Mouse (Mus musculus) kidney, adult 2 months (tissue): ENCODE measurements around the gene 0610037L13Rik. TPM values are rescaled to one million over a fixed set of nuclear protein-coding genes. Genes with fewer than 3 reads are reported as not detected.

Source experiments
- DNase-seq: peaks from one replicate; pipeline ENCODE4 v3.0.0; 2021
- H3K27ac ChIP-seq: fragments of 200-500 bp; 2 replicates; pipeline ENCODE4 v1.5.1; 2012; ENCODE audit warnings: low read depth, low read length, control low read depth, inconsistent platforms; ENCODE audit not compliant: insufficient read depth
- H3K27me3 ChIP-seq: fragments of 200-500 bp; replicated peaks from 2 replicates; pipeline ENCODE4 v1.6.1; 2012; ENCODE audit warnings: mild to moderate bottlenecking, moderate library complexity, low read length, inconsistent platforms; ENCODE audit not compliant: control insufficient read depth, insufficient read depth
- H3K36me3 ChIP-seq: fragments of 200-500 bp; 2 replicates; pipeline ENCODE4 v1.6.1; 2012; ENCODE audit warnings: mild to moderate bottlenecking, moderate library complexity, low read length, inconsistent platforms; ENCODE audit not compliant: control insufficient read depth, insufficient read depth
- H3K4me1 ChIP-seq: fragments of 200-500 bp; 2 replicates; pipeline ENCODE4 v1.6.1; 2011; ENCODE audit warnings: low read length; ENCODE audit not compliant: control insufficient read depth, insufficient read depth
- H3K4me3 ChIP-seq: fragments of 200-500 bp; 2 replicates; pipeline ENCODE4 v1.5.1; 2011; ENCODE audit warnings: mild to moderate bottlenecking, low read depth, low read length, control low read depth; ENCODE audit not compliant: insufficient read depth
- CTCF ChIP-seq: fragments of 200-500 bp; conservative IDR thresholded peaks from 2 replicates; pipeline ENCODE4 v1.5.1; 2011; ENCODE audit warnings: low read depth, mild to moderate bottlenecking, control low read depth, low read length, moderate library complexity, mixed read lengths; ENCODE audit not compliant: insufficient read depth, insufficient read length
- POLR2A ChIP-seq: fragments of 200-500 bp; IDR thresholded peaks from one replicate; pipeline ENCODE4 v1.6.1; 2011; ENCODE audit warnings: low read depth, low read length, control low read depth
- WGBS: fragments of 180-500 bp; shearing (Covaris S2); methylation state at CpG from one replicate; pipeline ENCODE4 v1.1.7; 2018; 5-methylcytosine and 5-hydroxymethylcytosine counted together
- polyA plus RNA-seq: library from polyadenylated mRNA; depleted of rRNA; stranded (reverse); fragments of >200 nt; gene quantifications from 2 replicates; pipeline ENCODE4 v1.2.3, GENCODE M21; 2012; rRNA removed

The 0610037L13Rik gene
- polyA plus RNA-seq, 1 experiment: 45.9 TPM

DNA sequence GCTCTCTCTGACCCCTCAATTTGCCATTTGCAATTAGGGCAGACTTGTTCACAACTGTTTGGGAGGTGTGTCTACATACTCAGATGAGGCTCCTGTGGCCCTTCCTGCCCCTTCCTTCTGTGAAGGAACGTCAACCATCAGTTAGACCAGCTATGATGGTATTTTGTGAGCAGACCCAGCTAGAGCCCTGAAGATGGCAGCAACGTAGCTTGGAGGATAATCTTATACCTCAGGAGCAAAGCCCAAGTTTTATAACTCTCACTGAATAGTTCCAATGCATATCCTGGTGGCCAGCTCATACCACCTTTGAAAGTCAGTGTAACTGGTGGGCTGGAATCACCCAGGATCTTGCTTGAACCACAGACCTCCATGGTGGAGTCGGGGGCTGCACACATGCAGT is 41.8 kb downstream of the 0610037L13Rik start:
- no peaks in the 10 kb centered on the region for H3K36me3 ChIP-seq
- WGBS: 82% methylated on average over 3 of the region's 3 CpGs
- H3K27ac ChIP-seq: no peak overlapping the region
- no peak overlapping the region for H3K4me3 ChIP-seq
- TF ChIP-seq POLR2A: no peak
- no peak for TF ChIP-seq CTCF
- no peaks in the 10 kb centered on the region for H3K27me3 ChIP-seq
- H3K4me1 ChIP-seq: no peaks in the 10 kb centered on the region
- no peak for DNase-seq

DNA sequence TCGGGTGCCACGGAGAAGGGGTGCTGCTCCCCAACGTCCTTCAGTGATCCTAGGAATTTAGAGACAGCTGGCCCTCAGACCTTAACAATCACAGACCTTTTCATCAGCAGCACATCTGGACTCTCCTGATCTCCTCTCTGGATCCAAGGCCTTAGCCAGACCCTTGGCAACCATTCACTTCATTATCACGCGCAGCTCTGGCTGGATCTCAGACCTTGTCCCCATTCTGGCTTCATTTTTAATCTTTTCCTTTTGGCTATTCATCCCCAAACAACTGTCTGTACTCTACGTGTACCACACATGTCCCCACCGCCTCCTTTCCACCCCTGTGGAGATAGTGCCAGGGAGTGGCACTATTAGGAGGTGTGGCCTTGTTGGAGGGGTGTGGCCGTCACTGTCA is 43.6 kb downstream of the 0610037L13Rik start:
- no peak for DNase-seq
- no peak overlapping the region for H3K4me3 ChIP-seq
- 83% methylated on average over 8 of the region's 8 CpGs for WGBS
- H3K36me3 ChIP-seq: no peaks in the 10 kb centered on the region
- no peak overlapping the region for H3K27ac ChIP-seq
- no peaks in the 10 kb centered on the region for H3K4me1 ChIP-seq
- H3K27me3 ChIP-seq: no peaks in the 10 kb centered on the region
- TF ChIP-seq CTCF (no peak), POLR2A (no peak)

DNA sequence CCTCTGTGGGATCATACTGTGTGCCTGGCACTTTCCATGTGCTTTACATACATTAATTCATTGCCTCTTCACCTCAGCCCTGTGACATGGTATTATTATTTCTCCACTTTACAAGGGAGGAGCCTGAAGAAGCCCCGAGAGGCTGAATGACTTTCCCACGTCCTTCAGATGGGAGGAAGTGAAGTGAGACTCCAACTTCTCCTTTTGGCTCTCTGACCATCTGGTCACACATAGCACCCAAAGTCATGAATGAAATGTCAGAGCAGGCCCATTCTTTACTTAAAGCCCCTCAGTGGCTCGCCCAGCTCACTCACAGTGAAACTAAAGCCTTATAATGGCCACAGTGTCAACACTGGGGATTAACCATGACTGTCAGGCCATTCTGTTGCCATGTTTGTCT is 45.6 kb downstream of the 0610037L13Rik start:
- H3K27ac ChIP-seq: no peak overlapping the region
- no peak for DNase-seq
- TF ChIP-seq CTCF (no peak), POLR2A (no peak)
- no peaks in the 10 kb centered on the region for H3K36me3 ChIP-seq
- no peaks in the 10 kb centered on the region for H3K4me1 ChIP-seq
- H3K27me3 ChIP-seq: no peaks in the 10 kb centered on the region
- WGBS: 75% methylated on average over 3 of the region's 3 CpGs
- H3K4me3 ChIP-seq: no peak overlapping the region

DNA sequence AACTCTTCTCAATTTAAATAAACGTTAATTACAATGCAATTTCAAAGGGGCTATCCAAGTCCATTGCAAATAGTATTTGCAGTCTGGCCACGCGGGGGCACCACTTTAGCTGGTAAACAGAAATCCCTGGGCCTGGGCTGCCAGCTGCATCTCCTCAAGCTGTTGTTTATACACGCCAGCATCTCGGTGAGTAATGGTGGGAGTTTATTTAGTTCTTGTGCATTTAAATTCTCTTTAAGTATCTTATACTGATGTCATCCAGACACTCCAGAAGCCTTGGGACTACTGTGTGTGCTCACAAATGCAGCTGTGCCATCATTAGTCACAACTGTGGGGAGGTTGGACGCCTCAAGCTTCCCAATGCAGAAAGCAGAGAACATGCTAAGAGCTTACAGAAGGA is 47.7 kb downstream of the 0610037L13Rik start:
- 19% methylated on average over 6 of the region's 6 CpGs for WGBS
- peak; percentile 69 for DNase-seq
- TF ChIP-seq POLR2A (no peak), CTCF (peak; percentile 61)
- H3K4me3 ChIP-seq: no peak overlapping the region
- no peaks in the 10 kb centered on the region for H3K27me3 ChIP-seq
- H3K36me3 ChIP-seq: no peaks in the 10 kb centered on the region
- H3K27ac ChIP-seq: no peak overlapping the region
- H3K4me1 ChIP-seq: no peaks in the 10 kb centered on the region

DNA sequence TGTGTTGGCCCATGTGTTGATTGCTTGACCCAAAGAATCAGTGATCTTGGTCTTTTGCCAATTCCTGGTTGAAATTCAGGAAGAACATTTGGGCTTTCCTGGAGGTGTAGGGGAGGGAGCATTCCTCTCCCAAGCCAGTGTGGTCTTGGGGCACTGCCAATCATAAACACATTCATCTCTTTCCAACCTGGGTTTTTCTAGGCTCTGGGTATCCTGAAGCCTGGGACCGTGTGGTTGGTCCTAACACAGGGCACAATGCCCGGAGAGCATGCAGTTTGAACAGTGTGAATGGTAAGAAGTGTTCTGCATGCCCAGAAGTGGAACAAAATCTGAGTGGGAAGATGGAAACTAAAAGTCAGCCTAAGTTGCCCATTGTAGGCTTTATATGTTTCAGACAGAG is 48.5 kb downstream of the 0610037L13Rik start:
- DNase-seq: peak; percentile 12
- Histone ChIP-seq H3K4me3 (no peak overlapping the region), H3K27ac (no peak overlapping the region), H3K36me3 (no peaks in the 10 kb centered on the region), H3K4me1 (no peaks in the 10 kb centered on the region), H3K27me3 (no peaks in the 10 kb centered on the region)
- TF ChIP-seq CTCF: no peak
- no peak for TF ChIP-seq POLR2A
- WGBS: 66% methylated on average over 2 of the region's 2 CpGs

DNA sequence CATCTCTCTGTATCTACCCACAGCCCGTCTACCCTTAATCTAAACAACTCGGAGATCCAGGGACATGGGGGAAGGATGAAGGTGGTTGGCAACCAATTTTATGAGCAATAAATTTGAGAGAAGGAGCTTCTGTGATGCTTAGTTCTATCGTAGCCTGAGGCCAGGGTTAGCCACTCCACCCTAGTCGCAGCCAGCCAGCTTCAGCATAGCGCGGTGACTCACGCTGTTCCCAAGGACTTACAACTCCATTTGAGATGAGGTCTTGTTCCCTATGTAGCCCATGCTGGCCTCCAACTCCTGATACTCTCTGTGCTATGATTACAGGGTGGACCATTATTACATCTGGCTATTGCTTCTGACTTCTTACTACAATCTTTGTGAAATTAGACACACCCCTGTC is 53.1 kb downstream of the 0610037L13Rik start:
- no peaks in the 10 kb centered on the region for H3K27me3 ChIP-seq
- DNase-seq: no peak
- H3K36me3 ChIP-seq: no peaks in the 10 kb centered on the region
- H3K4me3 ChIP-seq: no peak overlapping the region
- no peak for TF ChIP-seq POLR2A
- TF ChIP-seq CTCF: no peak
- H3K27ac ChIP-seq: no peak overlapping the region
- WGBS: 90% methylated on average over 7 of the region's 7 CpGs
- H3K4me1 ChIP-seq: no peaks in the 10 kb centered on the region

DNA sequence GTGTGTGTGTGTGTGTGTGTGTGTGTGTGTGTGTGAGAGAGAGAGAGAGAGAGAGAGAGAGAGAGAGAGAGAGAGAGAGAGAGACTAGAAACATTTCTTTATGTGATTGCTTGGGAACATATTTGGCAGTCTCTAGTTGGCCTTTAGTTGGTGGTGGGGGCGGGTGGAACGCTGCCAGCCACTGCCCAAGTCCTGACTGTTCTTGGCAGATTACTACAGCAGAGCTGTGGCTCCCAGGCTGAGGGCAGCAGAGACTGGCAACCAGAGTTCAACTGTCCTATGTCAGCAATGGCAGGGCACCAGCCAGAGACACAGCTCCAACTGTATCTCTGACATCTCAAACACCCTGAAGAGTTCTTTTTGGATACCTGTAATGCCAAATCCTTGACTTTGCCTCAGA is 54.5 kb downstream of the 0610037L13Rik start:
- TF ChIP-seq POLR2A: no peak
- TF ChIP-seq CTCF: no peak
- Histone ChIP-seq H3K4me3 (no peak overlapping the region), H3K27ac (no peak overlapping the region), H3K4me1 (no peaks in the 10 kb centered on the region), H3K36me3 (no peaks in the 10 kb centered on the region), H3K27me3 (no peaks in the 10 kb centered on the region)
- 59% methylated on average over 2 of the region's 2 CpGs for WGBS
- DNase-seq: peak; percentile 22

Other genes starting within 250 kb of the 0610037L13Rik start
- gene Dmrtb1, start 205.6 kb upstream of the 0610037L13Rik start, polyA plus RNA-seq: 0.11 and 0.20 TPM in 2 replicates
- 2.8 and 3.6 TPM in 2 replicates for gene Lrp8, start 87.6 kb upstream of the 0610037L13Rik start, polyA plus RNA-seq
- 43.9 and 68.8 TPM in 2 replicates for gene Magoh, start 10.1 kb upstream of the 0610037L13Rik start, polyA plus RNA-seq
- gene Cpt2, start 33.8 kb downstream of the 0610037L13Rik start, polyA plus RNA-seq: 169 and 173 TPM in 2 replicates
- gene Slc1a7, start 78.5 kb downstream of the 0610037L13Rik start, polyA plus RNA-seq: 0.03 and 0.16 TPM in 2 replicates
- gene Podn, start 206.6 kb downstream of the 0610037L13Rik start, polyA plus RNA-seq: 29.8 and 30.4 TPM in 2 replicates